Mouse (Mus musculus) liver, adult 2 months (tissue): ENCODE results near the gene Mgmt. TPM values are rescaled to one million over a fixed set of nuclear protein-coding genes. Genes with fewer than 3 reads are reported as not detected.

Experiments used
- DNase-seq: peaks from one replicate; pipeline ENCODE4 v3.0.0-alpha.2; 2011; ENCODE audit warnings: low read depth, low spot score; ENCODE audit errors: extremely low read depth
- H3K27ac ChIP-seq: fragments of 200-500 bp; replicated peaks from 2 replicates; pipeline ENCODE4 v1.5.1; 2012; ENCODE audit warnings: low read depth, mild to moderate bottlenecking, control low read depth, inconsistent platforms, low read length; ENCODE audit not compliant: insufficient read depth
- H3K27me3 ChIP-seq: fragments of 200-500 bp; 2 replicates; pipeline ENCODE4 v1.6.1; 2012; ENCODE audit warnings: mild to moderate bottlenecking, moderate library complexity, low read length, inconsistent platforms; ENCODE audit not compliant: control insufficient read depth, insufficient read depth
- H3K36me3 ChIP-seq: fragments of 200-500 bp; 2 replicates; pipeline ENCODE4 v1.6.1; 2012; ENCODE audit warnings: low read length, inconsistent platforms; ENCODE audit not compliant: control insufficient read depth, insufficient read depth
- H3K4me1 ChIP-seq: fragments of 200-500 bp; 2 replicates; pipeline ENCODE4 v1.6.1; 2011; ENCODE audit warnings: low read length; ENCODE audit not compliant: control insufficient read depth, insufficient read depth
- H3K4me3 ChIP-seq: fragments of 200-500 bp; 2 replicates; pipeline ENCODE4 v1.5.1; 2011; ENCODE audit warnings: low read depth, mild to moderate bottlenecking, control low read depth, low read length, moderate library complexity; ENCODE audit not compliant: insufficient read depth
- H3K79me2 ChIP-seq: fragments of 200-500 bp; 2 replicates; pipeline ENCODE4 v1.6.1; 2012; ENCODE audit warnings: inconsistent platforms, mild to moderate bottlenecking, low read length, moderate library complexity; ENCODE audit not compliant: control insufficient read depth, insufficient read depth
- H3K9ac ChIP-seq: fragments of 200-500 bp; 2 replicates; pipeline ENCODE4 v1.6.1; 2012; ENCODE audit warnings: low read depth, mild to moderate bottlenecking, control low read depth, inconsistent platforms, low read length
- CTCF ChIP-seq: fragments of 200-500 bp; IDR thresholded peaks from 2 replicates; pipeline ENCODE4 v1.5.1; 2011; ENCODE audit warnings: low read depth, low read length, control low read depth
- POLR2A ChIP-seq: fragments of 200-500 bp; IDR thresholded peaks from 2 replicates; pipeline ENCODE4 v1.6.1; 2011; ENCODE audit warnings: low read length, control low read depth; ENCODE audit not compliant: insufficient read depth; ENCODE audit errors: extremely low read depth
- WGBS: fragments of 180-500 bp; shearing (Covaris S2); methylation state at CpG from one replicate; pipeline ENCODE4 v1.1.7; 2018; 5-methylcytosine and 5-hydroxymethylcytosine counted together
- polyA plus RNA-seq: library from polyadenylated mRNA; depleted of rRNA; stranded (reverse); fragments of >200 nt; gene quantifications from 2 replicates; pipeline ENCODE4 v1.2.3, GENCODE M21; 2012
- total RNA-seq: library from RNA; depleted of rRNA; stranded (reverse); fragments of >200 nt; gene quantifications from 2 replicates; pipeline ENCODE4 v1.2.3, GENCODE M21; 2014

The Mgmt gene
- total and polyA plus RNA-seq, 2 experiments, result 10.9 to 12.8 TPM

DNA sequence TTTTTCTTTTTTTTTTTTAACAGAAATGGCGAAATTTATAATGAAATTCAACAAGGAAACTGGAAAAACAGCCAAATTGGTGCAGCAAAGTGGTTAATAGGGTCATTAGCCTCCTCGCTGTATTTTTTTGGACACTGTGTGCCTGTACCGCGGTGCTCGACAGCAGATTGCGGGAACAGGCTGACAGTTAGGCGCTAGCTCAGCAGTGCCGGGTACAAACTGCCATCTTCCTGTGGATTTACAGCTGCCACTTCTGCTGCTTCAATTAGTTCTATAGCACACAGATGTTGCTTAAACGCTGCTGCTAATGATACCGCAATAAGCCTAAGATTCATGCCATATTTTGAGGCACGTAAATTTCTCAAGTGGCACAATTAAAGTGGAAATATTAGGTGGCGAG is 252.7 kb downstream of the Mgmt start:
- Histone ChIP-seq H3K79me2 (no peaks in the 10 kb centered on the region), H3K36me3 (no peaks in the 10 kb centered on the region), H3K4me3 (no peak overlapping the region), H3K4me1 (no peaks in the 10 kb centered on the region), H3K27ac (no peak overlapping the region), H3K27me3 (no peaks in the 10 kb centered on the region), H3K9ac (no peak overlapping the region)
- no peak for DNase-seq
- TF ChIP-seq POLR2A (no peak), CTCF (no peak)
- 87% methylated on average over 12 of the region's 12 CpGs for WGBS

DNA sequence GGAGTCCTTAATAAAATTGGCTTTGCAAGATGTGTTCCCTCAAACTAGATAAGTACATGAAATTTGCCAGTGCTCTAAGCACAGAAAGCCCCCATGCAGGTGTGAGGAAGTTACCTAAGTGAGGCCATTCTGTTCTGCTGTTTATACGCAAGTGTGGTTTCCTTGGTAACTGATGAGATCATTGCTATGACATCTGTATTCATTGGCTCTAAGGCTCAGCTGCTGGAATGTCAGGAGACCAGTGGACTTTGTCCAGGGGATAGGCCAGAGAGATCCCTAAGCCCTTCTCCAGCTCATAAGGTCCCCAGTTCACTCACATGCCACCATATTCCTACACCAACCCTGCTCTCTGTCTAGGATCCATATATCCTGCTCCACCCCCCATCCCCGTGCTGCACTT is 257.4 kb downstream of the Mgmt start:
- WGBS, result 76% methylated on average over 2 of the region's 2 CpGs
- no peaks in the 10 kb centered on the region for H3K79me2 ChIP-seq
- no peak for TF ChIP-seq CTCF
- no peak for TF ChIP-seq POLR2A
- no peaks in the 10 kb centered on the region for H3K36me3 ChIP-seq
- H3K9ac ChIP-seq, result no peak overlapping the region
- no peaks in the 10 kb centered on the region for H3K4me1 ChIP-seq
- no peak overlapping the region for H3K4me3 ChIP-seq
- DNase-seq, result no peak
- H3K27me3 ChIP-seq, result no peaks in the 10 kb centered on the region
- H3K27ac ChIP-seq, result no peak overlapping the region

DNA sequence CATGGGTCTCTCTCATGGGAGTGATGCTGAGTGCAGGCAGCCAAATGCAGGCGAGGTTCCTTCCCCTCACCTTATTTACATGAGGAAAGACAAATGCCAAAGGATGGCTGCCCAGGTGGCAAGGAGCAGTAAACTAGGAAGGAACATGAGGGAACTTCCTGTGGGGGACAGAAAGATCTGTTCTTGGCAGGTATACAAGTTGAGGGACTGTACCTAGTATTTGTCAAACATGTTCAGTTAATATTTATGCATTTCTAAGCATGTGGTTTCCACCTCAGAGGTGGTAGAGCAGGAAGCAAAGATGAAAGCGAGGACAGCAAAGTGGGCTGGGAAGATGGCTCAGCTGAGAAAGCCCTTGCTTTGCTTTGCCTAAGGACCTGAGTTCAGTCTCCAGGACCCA is 260.2 kb downstream of the Mgmt start:
- Histone ChIP-seq H3K27me3 (no peaks in the 10 kb centered on the region), H3K9ac (no peak overlapping the region), H3K4me3 (no peak overlapping the region), H3K79me2 (no peaks in the 10 kb centered on the region), H3K4me1 (no peaks in the 10 kb centered on the region), H3K36me3 (no peaks in the 10 kb centered on the region), H3K27ac (no peak overlapping the region)
- WGBS, result 65% methylated on average over 2 of the region's 2 CpGs
- TF ChIP-seq POLR2A, result no peak
- no peak for TF ChIP-seq CTCF
- DNase-seq, result no peak

DNA sequence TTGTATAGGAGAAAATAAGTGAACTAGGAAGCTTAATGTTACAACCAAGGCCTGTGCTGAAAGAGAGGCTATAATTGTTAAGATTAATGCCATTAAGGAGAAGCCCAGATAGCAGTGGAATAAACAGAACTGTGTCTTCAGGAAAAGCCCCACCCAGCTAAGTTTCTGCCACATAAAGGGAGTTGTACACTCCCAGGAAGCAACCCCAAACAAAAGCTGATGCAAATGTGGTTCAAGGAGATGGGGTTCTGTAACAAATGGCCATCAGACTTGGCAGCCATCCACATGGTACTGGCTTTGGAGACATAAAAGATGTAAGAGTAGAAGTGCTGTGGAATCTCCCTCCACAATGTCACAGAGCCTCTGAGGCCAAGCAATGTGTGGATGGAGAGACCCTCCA is 264.7 kb downstream of the Mgmt start:
- Histone ChIP-seq H3K9ac (no peak overlapping the region), H3K36me3 (no peaks in the 10 kb centered on the region), H3K4me3 (no peak overlapping the region), H3K27me3 (peaks cover 4% of the 10 kb centered on the region; the same call in 1 of the 2 replicates), H3K79me2 (no peaks in the 10 kb centered on the region), H3K4me1 (no peaks in the 10 kb centered on the region), H3K27ac (no peak overlapping the region)
- TF ChIP-seq CTCF, result no peak
- no peak for TF ChIP-seq POLR2A
- DNase-seq, result no peak

DNA sequence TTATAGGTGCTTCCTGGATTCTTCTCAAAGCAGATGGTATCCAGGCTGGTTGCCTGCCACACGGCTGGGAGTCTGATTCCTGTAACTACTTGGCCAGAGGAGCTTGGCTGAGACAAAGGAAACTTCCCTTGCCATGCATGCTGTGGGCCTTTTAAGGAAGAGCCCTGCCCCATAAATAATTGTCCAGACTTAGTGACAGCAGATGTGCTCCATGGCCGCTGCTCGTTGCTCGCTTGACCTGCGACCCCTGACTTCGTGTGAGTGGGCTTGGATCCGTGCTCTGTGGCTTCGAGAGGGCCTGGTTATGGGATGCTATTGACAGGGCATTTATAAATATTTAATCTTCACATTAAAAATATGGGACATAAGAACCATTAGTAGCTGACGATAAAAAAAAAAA is 277.9 kb downstream of the Mgmt start:
- H3K4me1 ChIP-seq, result no peaks in the 10 kb centered on the region
- no peaks in the 10 kb centered on the region for H3K79me2 ChIP-seq
- H3K27me3 ChIP-seq, result peaks cover 5% of the 10 kb centered on the region; the same call in 1 of the 2 replicates
- H3K9ac ChIP-seq, result no peak overlapping the region
- no peak overlapping the region for H3K4me3 ChIP-seq
- TF ChIP-seq CTCF, result no peak
- no peak for TF ChIP-seq POLR2A
- WGBS, result 55% methylated on average over 9 of the region's 9 CpGs
- no peak for DNase-seq
- no peak overlapping the region for H3K27ac ChIP-seq
- H3K36me3 ChIP-seq, result no peaks in the 10 kb centered on the region
